Mouse (Mus musculus): ENCODE measurements around the gene Ttll3. TPM values are rescaled to one million over a fixed set of nuclear protein-coding genes. Genes with fewer than 3 reads are reported as not detected.
A peak's percentile ranks its signal among the peaks of the same experiment; 100 is the strongest.

Gene Ttll3
- polyA plus RNA-seq, 1 experiment, result 1.6 TPM

GRCm38 (mm10) chr6:113427397-113427796 is 38.3 kb downstream of the Ttll3 start:
- H3K4me3 ChIP-seq (ENCODE audit: insufficient read depth, poor library complexity, severe bottlenecking), result no peak overlapping the region
- no peak for TF ChIP-seq CTCF (IDR thresholded peaks at IDR 0.05; ENCODE audit: control insufficient read depth, insufficient read depth, insufficient read length)
- TF ChIP-seq CEBPB (IDR thresholded peaks at IDR 0.05; ENCODE audit: low read depth), result no peak
- TF ChIP-seq MYOG (IDR thresholded peaks at IDR 0.05; ENCODE audit: control insufficient read depth, extremely low read depth, insufficient read length), result no peak
- TF ChIP-seq USF1 (IDR thresholded peaks at IDR 0.05; ENCODE audit: low read depth), result peak; percentile 65
- peak; percentile 91 for TF ChIP-seq MAX (IDR thresholded peaks at IDR 0.05)
- no peak for TF ChIP-seq FOSL1 (IDR thresholded peaks at IDR 0.05; ENCODE audit: insufficient read depth, low read length, poor library complexity, severe bottlenecking)
- H3ac ChIP-seq (ENCODE audit: control insufficient read depth, insufficient read length, low read depth), result no peak overlapping the region
- H3K79me3 ChIP-seq (ENCODE audit: low read depth), result no peaks in the 10 kb centered on the region
- no peaks in the 10 kb centered on the region for H3K36me3 ChIP-seq (ENCODE audit: control insufficient read depth, insufficient read depth)
- H3K27me3 ChIP-seq (ENCODE audit: control insufficient read depth, insufficient read depth, insufficient read length), result peaks cover 8% of the 10 kb centered on the region
- H3K79me2 ChIP-seq (ENCODE audit: control insufficient read depth, insufficient read depth), result no peaks in the 10 kb centered on the region

- Histone ChIP-seq H3K27me3 (ENCODE audit: control insufficient read depth, insufficient read depth, insufficient read length) (peaks cover 10% of the 10 kb centered on the region), H3K79me2 (ENCODE audit: control insufficient read depth, insufficient read depth) (no peaks in the 10 kb centered on the region), H3K4me3 (ENCODE audit: insufficient read depth, poor library complexity, severe bottlenecking) (no peak overlapping the region), H3ac (ENCODE audit: control insufficient read depth, insufficient read length, low read depth) (no peak overlapping the region), H3K36me3 (ENCODE audit: control insufficient read depth, insufficient read depth) (no peaks in the 10 kb centered on the region), H3K79me3 (ENCODE audit: low read depth) (no peaks in the 10 kb centered on the region)
- TF ChIP-seq FOSL1 (IDR thresholded peaks at IDR 0.05; ENCODE audit: insufficient read depth, low read length, poor library complexity, severe bottlenecking) (no peak), MAX (IDR thresholded peaks at IDR 0.05) (no peak), MYOD1 (IDR thresholded peaks at IDR 0.05; ENCODE audit: control insufficient read depth, insufficient read length, low read depth) (no peak), MYOG (IDR thresholded peaks at IDR 0.05; ENCODE audit: control insufficient read depth, extremely low read depth, insufficient read length) (no peak), CEBPB (IDR thresholded peaks at IDR 0.05; ENCODE audit: low read depth) (no peak), USF1 (IDR thresholded peaks at IDR 0.05; ENCODE audit: low read depth) (no peak), CTCF (IDR thresholded peaks at IDR 0.05; ENCODE audit: control insufficient read depth, insufficient read depth, insufficient read length) (no peak)
Observed at GRCm38 (mm10) chr6:113428006-113428405, 38.9 kb downstream of the Ttll3 start.

- TF ChIP-seq MYOG (IDR thresholded peaks at IDR 0.05; ENCODE audit: control insufficient read depth, extremely low read depth, insufficient read length) (no peak), MAX (IDR thresholded peaks at IDR 0.05) (no peak), MYOD1 (IDR thresholded peaks at IDR 0.05; ENCODE audit: control insufficient read depth, insufficient read length, low read depth) (no peak), USF1 (IDR thresholded peaks at IDR 0.05; ENCODE audit: low read depth) (no peak), FOSL1 (IDR thresholded peaks at IDR 0.05; ENCODE audit: insufficient read depth, low read length, poor library complexity, severe bottlenecking) (no peak), CEBPB (IDR thresholded peaks at IDR 0.05; ENCODE audit: low read depth) (no peak), CTCF (IDR thresholded peaks at IDR 0.05; ENCODE audit: control insufficient read depth, insufficient read depth, insufficient read length) (no peak)
- Histone ChIP-seq H3ac (ENCODE audit: control insufficient read depth, insufficient read length, low read depth) (no peak overlapping the region), H3K79me3 (ENCODE audit: low read depth) (no peaks in the 10 kb centered on the region)
Observed at GRCm38 (mm10) chr6:113429965-113430364, 40.9 kb downstream of the Ttll3 start.

DNA sequence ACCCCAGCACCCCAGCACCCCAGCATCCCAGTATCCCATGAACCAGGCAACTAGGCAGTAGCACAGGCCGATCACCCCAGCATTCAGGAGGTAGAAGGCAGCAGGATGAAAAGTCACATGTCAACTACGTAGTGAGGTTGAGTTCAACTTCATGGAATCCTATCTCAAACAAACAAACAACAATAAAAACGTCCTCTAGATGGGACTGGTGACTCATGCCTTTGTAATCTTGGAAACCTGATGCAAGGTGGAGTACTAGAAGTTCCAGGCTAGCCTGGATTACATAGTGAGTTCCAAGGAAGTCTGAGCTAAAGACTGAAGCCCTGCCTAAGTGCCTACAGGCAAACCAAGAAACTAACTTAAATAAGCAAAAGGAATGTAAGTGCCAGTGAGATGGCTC is 41.8 kb downstream of the Ttll3 start:
- Histone ChIP-seq H3K27me3 (ENCODE audit: control insufficient read depth, insufficient read depth, insufficient read length) (peaks cover 9% of the 10 kb centered on the region), H3K4me3 (ENCODE audit: insufficient read depth, poor library complexity, severe bottlenecking) (no peak overlapping the region), H3K79me3 (ENCODE audit: low read depth) (no peaks in the 10 kb centered on the region), H3ac (ENCODE audit: control insufficient read depth, insufficient read length, low read depth) (no peak overlapping the region), H3K36me3 (ENCODE audit: control insufficient read depth, insufficient read depth) (no peaks in the 10 kb centered on the region), H3K79me2 (ENCODE audit: control insufficient read depth, insufficient read depth) (no peaks in the 10 kb centered on the region)
- no peak for TF ChIP-seq FOSL1 (IDR thresholded peaks at IDR 0.05; ENCODE audit: insufficient read depth, low read length, poor library complexity, severe bottlenecking)
- no peak for TF ChIP-seq CEBPB (IDR thresholded peaks at IDR 0.05; ENCODE audit: low read depth)
- no peak for TF ChIP-seq USF1 (IDR thresholded peaks at IDR 0.05; ENCODE audit: low read depth)
- TF ChIP-seq CTCF (IDR thresholded peaks at IDR 0.05; ENCODE audit: control insufficient read depth, insufficient read depth, insufficient read length), result no peak
- no peak for TF ChIP-seq MYOG (IDR thresholded peaks at IDR 0.05; ENCODE audit: control insufficient read depth, extremely low read depth, insufficient read length)
- TF ChIP-seq MAX (IDR thresholded peaks at IDR 0.05), result no peak
- TF ChIP-seq MYOD1 (IDR thresholded peaks at IDR 0.05; ENCODE audit: control insufficient read depth, insufficient read length, low read depth), result no peak

More at GRCm38 (mm10) chr6:113429965-113430364, 40.9 kb downstream of the Ttll3 start:
- no peaks in the 10 kb centered on the region for H3K79me2 ChIP-seq (ENCODE audit: control insufficient read depth, insufficient read depth)
- H3K36me3 ChIP-seq (ENCODE audit: control insufficient read depth, insufficient read depth), result no peaks in the 10 kb centered on the region
- H3K27me3 ChIP-seq (ENCODE audit: control insufficient read depth, insufficient read depth, insufficient read length), result peaks cover 12% of the 10 kb centered on the region
- no peak overlapping the region for H3K4me3 ChIP-seq (ENCODE audit: insufficient read depth, poor library complexity, severe bottlenecking)

- H3K27me3 ChIP-seq (ENCODE audit: control insufficient read depth, insufficient read depth, insufficient read length), result peaks cover 9% of the 10 kb centered on the region
- H3K79me2 ChIP-seq (ENCODE audit: control insufficient read depth, insufficient read depth), result no peaks in the 10 kb centered on the region
- TF ChIP-seq USF1 (IDR thresholded peaks at IDR 0.05; ENCODE audit: low read depth) (no peak), FOSL1 (IDR thresholded peaks at IDR 0.05; ENCODE audit: insufficient read depth, low read length, poor library complexity, severe bottlenecking) (no peak), CTCF (IDR thresholded peaks at IDR 0.05; ENCODE audit: control insufficient read depth, insufficient read depth, insufficient read length) (no peak), MYOD1 (IDR thresholded peaks at IDR 0.05; ENCODE audit: control insufficient read depth, insufficient read length, low read depth) (no peak), CEBPB (IDR thresholded peaks at IDR 0.05; ENCODE audit: low read depth) (no peak), MAX (IDR thresholded peaks at IDR 0.05) (no peak), MYOG (IDR thresholded peaks at IDR 0.05; ENCODE audit: control insufficient read depth, extremely low read depth, insufficient read length) (no peak)
- H3K79me3 ChIP-seq (ENCODE audit: low read depth), result no peaks in the 10 kb centered on the region
- H3K36me3 ChIP-seq (ENCODE audit: control insufficient read depth, insufficient read depth), result no peaks in the 10 kb centered on the region
- H3ac ChIP-seq (ENCODE audit: control insufficient read depth, insufficient read length, low read depth), result no peak overlapping the region
- H3K4me3 ChIP-seq (ENCODE audit: insufficient read depth, poor library complexity, severe bottlenecking), result no peak overlapping the region
Observed at GRCm38 (mm10) chr6:113431801-113432200, 42.7 kb downstream of the Ttll3 start.

DNA sequence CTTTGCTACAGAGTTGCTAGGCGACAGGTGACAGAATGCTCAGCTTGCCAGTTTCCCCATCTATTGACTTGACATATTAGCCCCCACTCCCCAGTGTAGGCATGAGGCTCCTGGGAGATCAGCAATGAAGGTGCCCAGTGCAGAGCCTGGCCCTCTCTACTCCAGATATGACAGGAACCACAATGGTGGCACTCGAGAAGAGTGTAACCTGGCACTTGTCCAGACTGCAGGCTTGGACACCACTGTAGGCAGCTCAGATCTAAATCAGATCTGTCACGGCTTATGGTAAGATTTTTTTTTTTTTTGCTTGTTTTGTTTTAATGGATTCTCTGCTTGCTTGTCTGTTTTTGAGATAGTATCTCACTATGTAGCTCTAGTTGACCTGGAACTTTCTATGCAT is 44.6 kb downstream of the Ttll3 start:
- H3K79me2 ChIP-seq (ENCODE audit: control insufficient read depth, insufficient read depth), result no peaks in the 10 kb centered on the region
- H3K4me3 ChIP-seq (ENCODE audit: insufficient read depth, poor library complexity, severe bottlenecking), result no peak overlapping the region
- no peaks in the 10 kb centered on the region for H3K36me3 ChIP-seq (ENCODE audit: control insufficient read depth, insufficient read depth)
- H3K79me3 ChIP-seq (ENCODE audit: low read depth), result no peaks in the 10 kb centered on the region
- no peak for TF ChIP-seq FOSL1 (IDR thresholded peaks at IDR 0.05; ENCODE audit: insufficient read depth, low read length, poor library complexity, severe bottlenecking)
- no peak for TF ChIP-seq CEBPB (IDR thresholded peaks at IDR 0.05; ENCODE audit: low read depth)
- TF ChIP-seq MYOG (IDR thresholded peaks at IDR 0.05; ENCODE audit: control insufficient read depth, extremely low read depth, insufficient read length), result no peak
- TF ChIP-seq MAX (IDR thresholded peaks at IDR 0.05), result no peak
- TF ChIP-seq MYOD1 (IDR thresholded peaks at IDR 0.05; ENCODE audit: control insufficient read depth, insufficient read length, low read depth), result no peak
- no peak for TF ChIP-seq USF1 (IDR thresholded peaks at IDR 0.05; ENCODE audit: low read depth)
- TF ChIP-seq CTCF (IDR thresholded peaks at IDR 0.05; ENCODE audit: control insufficient read depth, insufficient read depth, insufficient read length), result no peak
- peaks cover 9% of the 10 kb centered on the region for H3K27me3 ChIP-seq (ENCODE audit: control insufficient read depth, insufficient read depth, insufficient read length)
- no peak overlapping the region for H3ac ChIP-seq (ENCODE audit: control insufficient read depth, insufficient read length, low read depth)

Measured in C2C12 (cell line).